Mouse (Mus musculus) small intestine, adult 2 months (tissue): ENCODE measurements around the gene Mfap1b.

Experiments
- CTCF ChIP-seq: fragments of 200-500 bp; IDR thresholded peaks from 2 replicates; pipeline ENCODE4 v1.5.1; 2012; ENCODE audit warnings: low read depth, mild to moderate bottlenecking, control low read depth, inconsistent platforms, low read length, moderate library complexity, mixed read lengths; ENCODE audit not compliant: insufficient replicate concordance, insufficient read length; ENCODE audit errors: extremely low read depth
- POLR2A ChIP-seq: fragments of 200-500 bp; IDR thresholded peaks from 2 replicates; pipeline ENCODE4 v1.6.1; 2012; ENCODE audit warnings: low read depth, mild to moderate bottlenecking, control low read depth, inconsistent platforms, low read length, moderate library complexity

GRCm38 (mm10) chr2:121522006-121522405 lies 48.1 kb upstream of the Mfap1b start:
- TF ChIP-seq POLR2A, result no peak
- no peak for TF ChIP-seq CTCF
